Mouse (Mus musculus): ENCODE measurements around the gene Nr1h3. TPM values are rescaled to one million over a fixed set of nuclear protein-coding genes. Genes with fewer than 3 reads are reported as not detected.
A peak's percentile ranks its signal among the peaks of the same experiment; 100 is the strongest.

Nr1h3 gene
- total and polyA plus RNA-seq, 3 experiments = 0.17 to 0.93 TPM; not detected in 1

- no peaks in the 10 kb centered on the region for H3K27me3 ChIP-seq (replicated peaks)
- DNase-seq (ENCODE audit: extremely low read depth) = peak; percentile 35
- H3K36me3 ChIP-seq (replicated peaks in 1 of 2; ENCODE audit: control insufficient read depth in 1 of 2, insufficient read depth in 1 of 2, low read length in 1 of 2) = peaks cover 50 to 86% of the 10 kb centered on the region in 2 experiments
- peaks cover 10 to 35% of the 10 kb centered on the region in 2 experiments for H3K4me1 ChIP-seq (ENCODE audit: control insufficient read depth in 1 of 2, insufficient read depth in 2 of 2)
- H3K27ac ChIP-seq (ENCODE audit: insufficient read depth, low read depth) = no peak overlapping the region
- H3K9ac ChIP-seq (ENCODE audit: insufficient read depth, low read depth) = no peak overlapping the region
- no peak overlapping the region for H3K4me2 ChIP-seq (ENCODE audit: insufficient read depth, low read depth, poor library complexity, severe bottlenecking)
- H3K4me3 ChIP-seq (replicated peaks in 1 of 3; ENCODE audit: low read depth in 2 of 3, low read length in 2 of 3, poor library complexity in 1 of 3) = no peak overlapping the region
- in situ Hi-C loops (cut with MboI; ENCODE audit: low pct_ligation_motif_present, low pct_unique_long_range_greater_than_20kb, low sequenced_read_pairs) (no loop called here), dilution Hi-C loops (cut with MboI; ENCODE audit: extremely low pct_ligation_motif_present, extremely low pct_unique_long_range_greater_than_20kb, low sequenced_read_pairs) (no loop called here)
- no peaks in the 10 kb centered on the region for H3K9me3 ChIP-seq (replicated peaks; ENCODE audit: low read length)
- no peaks in the 10 kb centered on the region for H3K79me2 ChIP-seq (replicated peaks; ENCODE audit: control insufficient read depth, extremely low read depth, insufficient read depth, poor library complexity, severe bottlenecking)
- TF ChIP-seq MYC (IDR thresholded peaks at IDR 0.05; ENCODE audit: low read depth, low read length) (no peak), CHD1 (IDR thresholded peaks at IDR 0.05; ENCODE audit: low read depth, low read length) (no peak), MAZ (IDR thresholded peaks at IDR 0.05; ENCODE audit: low read depth, low read length) (no peak), USF2 (conservative IDR thresholded peaks at IDR 0.05; ENCODE audit: low read depth, low read length) (no peak), TBP (conservative IDR thresholded peaks at IDR 0.05; ENCODE audit: low read depth, low read length) (no peak), ZC3H11A (IDR thresholded peaks at IDR 0.05; ENCODE audit: low read depth, low read length) (no peak), ETS1 (conservative IDR thresholded peaks at IDR 0.05; ENCODE audit: low read depth, low read length) (no peak), RAD21 (IDR thresholded peaks at IDR 0.05; ENCODE audit: low read depth, low read length) (no peak), ELF1 (IDR thresholded peaks at IDR 0.05; ENCODE audit: low read depth, low read length) (no peak), MEF2A (IDR thresholded peaks at IDR 0.05; ENCODE audit: borderline replicate concordance, low read depth, low read length) (no peak), MAFK (IDR thresholded peaks at IDR 0.05; ENCODE audit: insufficient replicate concordance, low read length) (no peak), ZMIZ1 (IDR thresholded peaks at IDR 0.05; ENCODE audit: low read depth, low read length) (no peak), CHD2 (IDR thresholded peaks at IDR 0.05; ENCODE audit: low read length) (no peak), MXI1 (IDR thresholded peaks at IDR 0.05; ENCODE audit: low read depth, low read length) (no peak), MAX (IDR thresholded peaks at IDR 0.05; ENCODE audit: low read length) (no peak), TCF12 (IDR thresholded peaks at IDR 0.05; ENCODE audit: low read depth, low read length) (no peak), ZKSCAN1 (IDR thresholded peaks at IDR 0.05; ENCODE audit: borderline replicate concordance, low read depth, low read length) (no peak), NRF1 (IDR thresholded peaks at IDR 0.05; ENCODE audit: low read depth, low read length) (no peak), IRF4 (IDR thresholded peaks at IDR 0.05; ENCODE audit: low read depth, low read length) (no peak), SMC3 (IDR thresholded peaks at IDR 0.05; ENCODE audit: low read depth, low read length) (no peak)
Measured at GRCm38 (mm10) chr2:91136513-91137412, 65.9 kb downstream of the Nr1h3 start.

Other genes starting within 250 kb of the Nr1h3 start
- 0.08 TPM in 1 of 2 replicates, not detected in the other for gene Rapsn, start 167.2 kb downstream of the Nr1h3 start, total RNA-seq (2012; rRNA removed)
- 0.15 TPM in 1 of 2 replicates, not detected in the other for gene Rapsn, start 167.2 kb downstream of the Nr1h3 start, total RNA-seq (2014; rRNA removed)
- 0.40 TPM in 1 of 2 replicates, not detected in the other for gene Rapsn, start 167.2 kb downstream of the Nr1h3 start, polyA plus RNA-seq (2012; ENCODE audit: insufficient read length, low read depth)
- 214 and 283 TPM in 2 replicates for gene Psmc3, start 148.8 kb downstream of the Nr1h3 start, total RNA-seq (2012; rRNA removed)
- gene Psmc3, start 148.8 kb downstream of the Nr1h3 start, total RNA-seq (2014; rRNA removed) = 242 and 257 TPM in 2 replicates
- gene Psmc3, start 148.8 kb downstream of the Nr1h3 start, polyA plus RNA-seq (2012; ENCODE audit: insufficient read length, low read depth) = 284 and 353 TPM in 2 replicates
- gene Slc39a13, start 132.4 kb downstream of the Nr1h3 start, total RNA-seq (2012; rRNA removed) = 7.5 and 8.4 TPM in 2 replicates
- 3.5 and 4.3 TPM in 2 replicates for gene Slc39a13, start 132.4 kb downstream of the Nr1h3 start, total RNA-seq (2014; rRNA removed)
- 7.2 and 8.1 TPM in 2 replicates for gene Slc39a13, start 132.4 kb downstream of the Nr1h3 start, polyA plus RNA-seq (2012; ENCODE audit: insufficient read length, low read depth)
- gene Spi1, start 120.4 kb downstream of the Nr1h3 start, total RNA-seq (2012; rRNA removed) = 22.7 and 24.7 TPM in 2 replicates
- 29.7 and 42.6 TPM in 2 replicates for gene Spi1, start 120.4 kb downstream of the Nr1h3 start, total RNA-seq (2014; rRNA removed)
- gene Spi1, start 120.4 kb downstream of the Nr1h3 start, polyA plus RNA-seq (2012; ENCODE audit: insufficient read length, low read depth) = 35.2 and 45.7 TPM in 2 replicates
- gene Mybpc3, start 84.7 kb downstream of the Nr1h3 start, total RNA-seq (2012; rRNA removed) = 0.04 TPM in 2 replicates
- 0.07 and 0.15 TPM in 2 replicates for gene Mybpc3, start 84.7 kb downstream of the Nr1h3 start, total RNA-seq (2014; rRNA removed)
- gene Mybpc3, start 84.7 kb downstream of the Nr1h3 start, polyA plus RNA-seq (2012; ENCODE audit: insufficient read length, low read depth) = 0.27 TPM in 2 replicates
- 12.8 and 14.6 TPM in 2 replicates for gene Madd, start 19.0 kb downstream of the Nr1h3 start, total RNA-seq (2012; rRNA removed)
- gene Madd, start 19.0 kb downstream of the Nr1h3 start, total RNA-seq (2014; rRNA removed) = 4.7 and 4.8 TPM in 2 replicates
- 15.6 and 18.3 TPM in 2 replicates for gene Madd, start 19.0 kb downstream of the Nr1h3 start, polyA plus RNA-seq (2012; ENCODE audit: insufficient read length, low read depth)
- 3.1 and 4.2 TPM in 2 replicates for gene Acp2, start 51 bp upstream of the Nr1h3 start, total RNA-seq (2012; rRNA removed)
- 2.4 and 2.9 TPM in 2 replicates for gene Acp2, start 51 bp upstream of the Nr1h3 start, total RNA-seq (2014; rRNA removed)
- 3.1 TPM in 2 replicates for gene Acp2, start 51 bp upstream of the Nr1h3 start, polyA plus RNA-seq (2012; ENCODE audit: insufficient read length, low read depth)
- 11.0 and 13.9 TPM in 2 replicates for gene Ddb2, start 34.1 kb upstream of the Nr1h3 start, total RNA-seq (2012; rRNA removed)
- gene Ddb2, start 34.1 kb upstream of the Nr1h3 start, total RNA-seq (2014; rRNA removed) = 20.2 and 23.4 TPM in 2 replicates
- 14.1 and 15.2 TPM in 2 replicates for gene Ddb2, start 34.1 kb upstream of the Nr1h3 start, polyA plus RNA-seq (2012; ENCODE audit: insufficient read length, low read depth)
- gene Pacsin3, start 53.1 kb upstream of the Nr1h3 start, total RNA-seq (2012; rRNA removed) = 5.3 and 9.1 TPM in 2 replicates
- gene Pacsin3, start 53.1 kb upstream of the Nr1h3 start, total RNA-seq (2014; rRNA removed) = 1.2 and 1.5 TPM in 2 replicates
- gene Pacsin3, start 53.1 kb upstream of the Nr1h3 start, polyA plus RNA-seq (2012; ENCODE audit: insufficient read length, low read depth) = 1.4 and 3.1 TPM in 2 replicates
- gene Arfgap2, start 62.1 kb upstream of the Nr1h3 start, total RNA-seq (2012; rRNA removed) = 57.0 and 71.6 TPM in 2 replicates
- gene Arfgap2, start 62.1 kb upstream of the Nr1h3 start, total RNA-seq (2014; rRNA removed) = 48.3 and 55.1 TPM in 2 replicates
- gene Arfgap2, start 62.1 kb upstream of the Nr1h3 start, polyA plus RNA-seq (2012; ENCODE audit: insufficient read length, low read depth) = 77.6 and 80.0 TPM in 2 replicates
- 23.3 and 26.2 TPM in 2 replicates for gene 1110051M20Rik, start 241.9 kb upstream of the Nr1h3 start, total RNA-seq (2012; rRNA removed)
- 28.7 and 34.0 TPM in 2 replicates for gene 1110051M20Rik, start 241.9 kb upstream of the Nr1h3 start, total RNA-seq (2014; rRNA removed)
- 19.5 and 21.1 TPM in 2 replicates for gene 1110051M20Rik, start 241.9 kb upstream of the Nr1h3 start, polyA plus RNA-seq (2012; ENCODE audit: insufficient read length, low read depth)